Mouse (Mus musculus) stomach, postnatal 0 days (tissue): ENCODE measurements at regions not wholly inside any gene's neighbourhood (a gene's known extent, or its start where the extent isn't known, plus 50 kb on each side); places are given as distances from the start of the nearest gene placed in this dataset.

Experiments used
- CTCF ChIP-seq: IDR thresholded peaks from 2 replicates; pipeline ENCODE4 v1.5.1; 2016; ENCODE audit warnings: antibody characterized with exemption, low read depth, mild to moderate bottlenecking, moderate library complexity
- EP300 ChIP-seq: optimal IDR thresholded peaks from 2 replicates; pipeline ENCODE3; 2016; ENCODE audit warnings: antibody characterized with exemption

GRCm38 (mm10) chr9:52454445-52454844 lies 225.1 kb downstream of the AI593442 start:
- no peak for TF ChIP-seq CTCF
- no peak for TF ChIP-seq EP300
